Mouse (Mus musculus) stomach, postnatal 0 days (tissue): ENCODE results near the gene Gm17304. TPM values are rescaled to one million over a fixed set of nuclear protein-coding genes. Genes with fewer than 3 reads are reported as not detected.

Experiments
- ATAC-seq: fragments of 200-750 bp; cut with Nextera tagmentation; 2 replicates; pipeline ENCODE4 v1.8.0; 2017; ENCODE audit not compliant: low FRiP score, low TSS enrichment
- DNase-seq: peaks from one replicate; pipeline ENCODE4 v3.0.0-alpha.2; 2016; ENCODE audit warnings: low spot score
- H3K27ac ChIP-seq: fragments of 300-500 bp; sonication (generic); replicated peaks from 2 replicates; pipeline ENCODE4 v1.5.1; 2014; ENCODE audit warnings: mild to moderate bottlenecking, control low read depth
- H3K27me3 ChIP-seq: fragments of 300-500 bp; sonication (generic); 2 replicates; pipeline ENCODE4 v1.6.1; 2014; ENCODE audit warnings: low read length; ENCODE audit not compliant: control insufficient read depth, insufficient read depth
- H3K36me3 ChIP-seq: fragments of 300-500 bp; sonication (generic); 2 replicates; pipeline ENCODE4 v1.6.1; 2014; ENCODE audit warnings: low read length, mixed read lengths; ENCODE audit not compliant: control insufficient read depth, insufficient read depth
- H3K4me1 ChIP-seq: fragments of 300-500 bp; sonication (generic); replicated peaks from 2 replicates; pipeline ENCODE4 v1.6.1; 2014; ENCODE audit warnings: antibody characterized with exemption; ENCODE audit not compliant: control insufficient read depth, insufficient read depth
- H3K4me2 ChIP-seq: fragments of 300-500 bp; sonication (generic); replicated peaks from 2 replicates; pipeline ENCODE4 v1.6.1; 2014; ENCODE audit warnings: low read depth, mild to moderate bottlenecking, control low read depth, moderate library complexity
- H3K4me3 ChIP-seq: fragments of 300-500 bp; sonication (generic); 2 replicates; pipeline ENCODE4 v1.5.1; 2014; ENCODE audit warnings: low read depth, low read length, control low read depth
- H3K9ac ChIP-seq: fragments of 300-500 bp; sonication (generic); 2 replicates; pipeline ENCODE4 v1.6.1; 2014; ENCODE audit warnings: mild to moderate bottlenecking, low read length, control low read depth, mixed read lengths
- H3K9me3 ChIP-seq: fragments of 300-500 bp; sonication (generic); 2 replicates; pipeline ENCODE4 v1.6.1; 2016; ENCODE audit warnings: low read length; ENCODE audit not compliant: control insufficient read depth
- CTCF ChIP-seq: IDR thresholded peaks from 2 replicates; pipeline ENCODE4 v1.5.1; 2016; ENCODE audit warnings: antibody characterized with exemption, low read depth, mild to moderate bottlenecking, moderate library complexity
- EP300 ChIP-seq: optimal IDR thresholded peaks from 2 replicates; pipeline ENCODE3; 2016; ENCODE audit warnings: antibody characterized with exemption
- WGBS: fragments of 180-500 bp; shearing (Covaris S2); extraction: QIAGEN DNeasy Blood & Tissue Kit; methylation state at CpG from one replicate; pipeline ENCODE4 v1.1.7; 2014; 5-methylcytosine and 5-hydroxymethylcytosine counted together
- polyA plus RNA-seq: library from polyadenylated mRNA; unstranded; fragments of >200 nt; fragmentation: Nextera tagmentation; extraction: Ambion mirVana; gene quantifications from 2 replicates; pipeline ENCODE4 v1.2.1, GENCODE M21; 2015

Gm17304 gene
- polyA plus RNA-seq, 1 experiment from 2014 or later = not detected

GRCm38 (mm10) chr5:106643434-106643833, 34.5 kb downstream of the Gm17304 start:
- Histone ChIP-seq H3K4me3 (no peak overlapping the region), H3K4me2 (no peak overlapping the region), H3K9me3 (no peaks in the 10 kb centered on the region), H3K36me3 (no peaks in the 10 kb centered on the region), H3K9ac (no peak overlapping the region), H3K27me3 (no peaks in the 10 kb centered on the region), H3K4me1 (no peaks in the 10 kb centered on the region), H3K27ac (no peak overlapping the region)
- TF ChIP-seq EP300 (no peak), CTCF (no peak)
- 82% methylated on average over 4 of the region's 4 CpGs for WGBS
- ATAC-seq = no peak
- DNase-seq = no peak

GRCm38 (mm10) chr5:106649441-106649840, 40.5 kb downstream of the Gm17304 start:
- Histone ChIP-seq H3K9me3 (no peaks in the 10 kb centered on the region), H3K9ac (no peak overlapping the region), H3K36me3 (no peaks in the 10 kb centered on the region), H3K27me3 (no peaks in the 10 kb centered on the region), H3K4me2 (no peak overlapping the region), H3K4me3 (no peak overlapping the region), H3K27ac (no peak overlapping the region), H3K4me1 (no peaks in the 10 kb centered on the region)
- no peak for ATAC-seq
- DNase-seq = no peak
- TF ChIP-seq EP300 (no peak), CTCF (peak; percentile 42)

- H3K27ac ChIP-seq = no peak overlapping the region
- H3K9me3 ChIP-seq = no peaks in the 10 kb centered on the region
- ATAC-seq = no peak
- no peak overlapping the region for H3K9ac ChIP-seq
- no peaks in the 10 kb centered on the region for H3K27me3 ChIP-seq
- no peaks in the 10 kb centered on the region for H3K4me1 ChIP-seq
- no peak for TF ChIP-seq EP300
- no peak for TF ChIP-seq CTCF
- no peak overlapping the region for H3K4me3 ChIP-seq
- H3K4me2 ChIP-seq = no peak overlapping the region
- no peak for DNase-seq
- no peaks in the 10 kb centered on the region for H3K36me3 ChIP-seq
These were observed 41.1 kb downstream of the Gm17304 start for GRCm38 (mm10) chr5:106649995-106650394.

GRCm38 (mm10) chr5:106652220-106652753, 43.4 kb downstream of the Gm17304 start:
- Histone ChIP-seq H3K9ac (no peak overlapping the region), H3K4me2 (no peak overlapping the region), H3K27ac (no peak overlapping the region), H3K36me3 (no peaks in the 10 kb centered on the region), H3K27me3 (no peaks in the 10 kb centered on the region), H3K4me1 (no peaks in the 10 kb centered on the region), H3K9me3 (no peaks in the 10 kb centered on the region), H3K4me3 (no peak overlapping the region)
- TF ChIP-seq EP300 = no peak
- ATAC-seq (no peak), DNase-seq (no peak)
- 79% methylated on average over 4 of the region's 4 CpGs for WGBS

GRCm38 (mm10) chr5:106652790-106653328, 44.0 kb downstream of the Gm17304 start:
- Histone ChIP-seq H3K36me3 (no peaks in the 10 kb centered on the region), H3K27ac (no peak overlapping the region), H3K4me2 (no peak overlapping the region), H3K9ac (no peak overlapping the region), H3K27me3 (no peaks in the 10 kb centered on the region), H3K4me1 (no peaks in the 10 kb centered on the region), H3K9me3 (no peaks in the 10 kb centered on the region), H3K4me3 (no peak overlapping the region)
- no peak for TF ChIP-seq EP300
- ATAC-seq (no peak), DNase-seq (no peak)
- 85% methylated on average over 3 of the region's 3 CpGs for WGBS

Other genes starting within 250 kb of the Gm17304 start
- not detected in 2 replicates for gene Barhl2, start 150.9 kb upstream of the Gm17304 start, polyA plus RNA-seq
- gene Zfp644, start 88.2 kb downstream of the Gm17304 start, polyA plus RNA-seq = 34.1 and 37.6 TPM in 2 replicates